17 mouse cellular contexts compared by ENCODE assay signal in the genomic region with DNA sequence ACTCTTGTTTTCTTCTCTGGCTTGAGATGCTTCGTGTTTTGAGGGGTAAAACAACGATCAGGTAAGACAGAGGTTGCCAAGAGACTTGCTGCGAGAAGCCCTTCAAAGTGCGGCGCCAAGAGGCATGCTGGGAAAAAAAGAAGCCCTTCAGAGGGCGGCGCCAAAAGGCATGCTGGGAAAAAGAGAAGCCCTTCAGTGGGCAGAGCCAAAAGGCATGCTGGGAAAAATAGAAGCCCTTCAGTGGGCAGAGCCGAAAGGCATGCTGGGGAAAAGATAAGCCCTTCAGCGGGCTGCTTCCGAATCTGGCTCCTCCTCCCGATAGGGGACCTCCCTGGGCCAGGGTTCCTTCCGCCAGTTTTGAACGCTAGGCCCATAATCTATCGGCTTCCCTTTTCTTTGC.
"Had no signal": no experiment of that assay in that cellular context is flagged by ENCODE, and none has a peak within 500 bp of the region (broad histone marks: within the 10 kb centered on the region; RNA-seq: fewer than 3 reads in every experiment).

No protein-coding gene starts in this region.

- H3K9me3 ChIP-seq: neural tube, embryonic 12.5 days; neural tube, embryonic 13.5 days; neural tube, embryonic 15.5 days; stomach, embryonic 15.5 days had no signal

- H3K4me1 ChIP-seq: neural tube, embryonic 12.5 days; neural tube, embryonic 13.5 days; neural tube, embryonic 15.5 days; stomach, embryonic 15.5 days had no signal

- H3K27ac ChIP-seq: neural tube, embryonic 12.5 days; neural tube, embryonic 13.5 days; neural tube, embryonic 15.5 days; stomach, embryonic 15.5 days; stomach, postnatal 0 days had no signal

- H3K4me3 ChIP-seq: neural tube, embryonic 12.5 days; neural tube, embryonic 13.5 days; neural tube, embryonic 15.5 days; stomach, embryonic 15.5 days had no signal

- H3K36me3 ChIP-seq: neural tube, embryonic 12.5 days; neural tube, embryonic 13.5 days; neural tube, embryonic 15.5 days; stomach, embryonic 15.5 days had no signal

- DNase-seq: retina, postnatal 1 day; right cerebral cortex, adult 18-20 months; right cerebral cortex, postnatal 14 days; right cerebral cortex, postnatal 25 days; right cerebral cortex, postnatal 4 days; spleen, adult 18-20 months; thymus, adult 18-20 months; thymus, adult 2 months; thymus, postnatal 14 days; thymus, postnatal 25 days; thymus, postnatal 36 days; thymus, postnatal 4 days had no signal

- H3K27me3 ChIP-seq: stomach, embryonic 15.5 days had no signal
